Mouse (Mus musculus): ENCODE measurements around the gene Khnyn. TPM values are rescaled to one million over a fixed set of nuclear protein-coding genes. Genes with fewer than 3 reads are reported as not detected.

The Khnyn gene
- total and polyA plus RNA-seq, 3 experiments, result 12.3 to 18.2 (median 14.6) TPM

- no peak for DNase-seq
Measured at GRCm38 (mm10) chr14:55873242-55873713, 11.5 kb upstream of the Khnyn start.

- DNase-seq, result peak; percentile 81
Measured at GRCm38 (mm10) chr14:55873714-55874683, 10.7 kb upstream of the Khnyn start.

GRCm38 (mm10) chr14:55877469-55878315 lies 7.1 kb upstream of the Khnyn start:
- DNase-seq, result no peak

- DNase-seq, result no peak
Measured at GRCm38 (mm10) chr14:55878316-55878940, 6.3 kb upstream of the Khnyn start.

GRCm38 (mm10) chr14:55879623-55880022 lies 5.1 kb upstream of the Khnyn start:
- peak; percentile 81 for DNase-seq

GRCm38 (mm10) chr14:55880982-55881381 lies 3.8 kb upstream of the Khnyn start:
- no peak for DNase-seq

- DNase-seq, result no peak
Measured at GRCm38 (mm10) chr14:55882171-55882641, 2.5 kb upstream of the Khnyn start.

- no peak for DNase-seq
Measured at GRCm38 (mm10) chr14:55883149-55883661, 1.5 kb upstream of the Khnyn start.

GRCm38 (mm10) chr14:55883663-55884062 lies 1.1 kb upstream of the Khnyn start:
- DNase-seq, result no peak

GRCm38 (mm10) chr14:55884166-55884565 lies 581 bp upstream of the Khnyn start, which contains the start of gene Cbln3:
Gene Cbln3 (minus strand): TSS chr14:55884392.
- peak; percentile 82 for DNase-seq

- peak; percentile 43 for DNase-seq
Measured at GRCm38 (mm10) chr14:55885114-55885790, 505 bp downstream of the Khnyn start.

- peak; percentile 69 for DNase-seq
Measured at GRCm38 (mm10) chr14:55885791-55886271, 1.1 kb downstream of the Khnyn start.

GRCm38 (mm10) chr14:55886571-55887382 lies 2.0 kb downstream of the Khnyn start:
- no peak for DNase-seq

- peak; percentile 25 for DNase-seq
Measured at GRCm38 (mm10) chr14:55897671-55898070, 12.9 kb downstream of the Khnyn start.

GRCm38 (mm10) chr14:55898947-55899346 lies 14.2 kb downstream of the Khnyn start:
- DNase-seq, result peak; percentile 8

GRCm38 (mm10) chr14:55899701-55900413 lies 15.1 kb downstream of the Khnyn start, which contains the start of gene Sdr39u1:
Gene Sdr39u1 (minus strand): TSS chr14:55900293.
- peak; percentile 84 for DNase-seq

- DNase-seq, result no peak
Measured at GRCm38 (mm10) chr14:55900414-55900755, 15.6 kb downstream of the Khnyn start.

GRCm38 (mm10) chr14:55905518-55905917 lies 20.8 kb downstream of the Khnyn start:
- no peak for DNase-seq

GRCm38 (mm10) chr14:55913406-55913805 lies 28.7 kb downstream of the Khnyn start:
- DNase-seq, result no peak
